In genomic region chr7:13037366-13037765, GRCm38 (mm10) we compare ENCODE assay signal across 7 mouse cellular contexts. TPM values are rescaled to one million over a fixed set of nuclear protein-coding genes. Genes with fewer than 3 reads are reported as not detected.
DNase-seq lines count a peak whose midpoint lies in the region; ATAC-seq and TF ChIP-seq lines count a peak whose summit lies in the region.

No protein-coding gene starts in this region.

- peak overlapping the region; percentile 100 for H3K27ac ChIP-seq in embryonic fibroblast, embryonic 13.5 days (ENCODE audit: insufficient read depth, low read length)
- peak overlapping the region; percentile 98 for H3K27ac ChIP-seq in limb, embryonic 14.5 days (replicated peaks; ENCODE audit: low read depth, low read length)
- peak overlapping the region; percentile 99 for H3K27ac ChIP-seq in stomach, embryonic 16.5 days (ENCODE audit: low read length)

- peaks cover 12% of the 10 kb centered on the region; the same call in 1 of the 2 replicates for H3K4me1 ChIP-seq in embryonic fibroblast, embryonic 13.5 days (ENCODE audit: control insufficient read depth, insufficient read depth, low read length)
- H3K4me1 ChIP-seq in limb, embryonic 14.5 days (ENCODE audit: control insufficient read depth, insufficient read depth, low read length): peaks cover 19% of the 10 kb centered on the region
- peaks cover 35% of the 10 kb centered on the region for H3K4me1 ChIP-seq in stomach, embryonic 16.5 days (ENCODE audit: control insufficient read depth, insufficient read depth, low read length)

- peak; percentile 1 for ATAC-seq in Patski
- no peak for ATAC-seq in limb, embryonic 14.5 days (ENCODE audit: low FRiP score, low read depth)
- ATAC-seq in stomach, embryonic 16.5 days (ENCODE audit: insufficient read depth, low FRiP score): no peak

- TF ChIP-seq POLR2A in embryonic fibroblast, embryonic 13.5 days (IDR thresholded peaks at IDR 0.05; ENCODE audit: low read depth, low read length): no peak
- no peak for TF ChIP-seq POLR2A in limb, embryonic 14.5 days (IDR thresholded peaks at IDR 0.05; ENCODE audit: borderline replicate concordance, extremely low read depth, insufficient read depth, insufficient read length)

- POLR2A ChIA-PET in Patski (lab: Charles Lee): interaction anchor here (1.7 kb wide), 1 partner anchor 9 kb away, joined by 8 read pairs; no protein-coding TSS in a partner anchor

- peaks cover 32% of the 10 kb centered on the region for H3K36me3 ChIP-seq in limb, embryonic 14.5 days (ENCODE audit: control insufficient read depth, insufficient read depth, low read length)
- peaks cover 9% of the 10 kb centered on the region for H3K36me3 ChIP-seq in stomach, embryonic 16.5 days (ENCODE audit: control insufficient read depth, insufficient read depth, low read length)

- under 1% methylated on average over 32 of the region's 33 CpGs for WGBS in limb, embryonic 14.5 days
- 0% methylated on average over 32 of the region's 33 CpGs for WGBS in stomach, embryonic 16.5 days

- intact Hi-C loops in left cerebral cortex, postnatal 25 days (cut with DNase I): loop anchor here (5.0 to 10.0 kb wide), 3 partner anchors 60 to 553 kb away; partner anchors contain the start of genes Rps5 and Zfp446

- peak; percentile 64 for DNase-seq in layer of hippocampus, adult 11-12 months (ENCODE audit: low spot score)
- DNase-seq in layer of hippocampus, adult 18-20 months (ENCODE audit: low spot score in 2 of 2): no peak
- DNase-seq in Patski (ENCODE audit: low read depth, low spot score): no peak
- peak; percentile 43 for DNase-seq in limb, embryonic 14.5 days (ENCODE audit: low spot score)
- DNase-seq in left cerebral cortex, postnatal 25 days (ENCODE audit: low spot score in 2 of 2): no peak

- H3K9me3 ChIP-seq in limb, embryonic 14.5 days (ENCODE audit: control insufficient read depth, low read length): no peaks in the 10 kb centered on the region
- H3K9me3 ChIP-seq in stomach, embryonic 16.5 days (replicated peaks; ENCODE audit: control insufficient read depth, low read length): no peaks in the 10 kb centered on the region

- H3K9ac ChIP-seq in limb, embryonic 14.5 days (ENCODE audit: low read depth, low read length, severe bottlenecking): peak overlapping the region; percentile 82
- H3K9ac ChIP-seq in stomach, embryonic 16.5 days (ENCODE audit: low read length): peak overlapping the region; percentile 97

- CTCF ChIA-PET in Patski (lab: Charles Lee): no interaction called here

- peak overlapping the region; percentile 90 for H3K4me2 ChIP-seq in limb, embryonic 14.5 days (replicated peaks; ENCODE audit: low read depth, low read length, severe bottlenecking)
- H3K4me2 ChIP-seq in stomach, embryonic 16.5 days (ENCODE audit: low read depth, low read length): peak overlapping the region; percentile 90

- TF ChIP-seq CTCF in Patski (IDR thresholded peaks at IDR 0.05): no peak
- no peak for TF ChIP-seq CTCF in embryonic fibroblast, embryonic 13.5 days (IDR thresholded peaks at IDR 0.05; ENCODE audit: borderline replicate concordance, insufficient read depth, low read length)

- in situ Hi-C loops in Patski (cut with MboI; ENCODE audit: low pct_unique_long_range_greater_than_20kb): no loop called here

- peak overlapping the region; percentile 87 for H3K4me3 ChIP-seq in embryonic fibroblast, embryonic 13.5 days (ENCODE audit: insufficient read depth, low read length)
- peak overlapping the region; percentile 59 for H3K4me3 ChIP-seq in limb, embryonic 14.5 days (replicated peaks; ENCODE audit: low read length)
- H3K4me3 ChIP-seq in stomach, embryonic 16.5 days (replicated peaks; ENCODE audit: low read length): peak overlapping the region; percentile 81

- H3K27me3 ChIP-seq in Patski: no peaks in the 10 kb centered on the region
- H3K27me3 ChIP-seq in limb, embryonic 14.5 days (ENCODE audit: control insufficient read depth, insufficient read depth, low read length): peaks cover 3% of the 10 kb centered on the region; the same call in 1 of the 2 replicates
- H3K27me3 ChIP-seq in stomach, embryonic 16.5 days (ENCODE audit: control insufficient read depth, insufficient read depth, low read length): no peaks in the 10 kb centered on the region

RNA-seq across cellular contexts. Expression of gene Ube2m, which starts 0.7 kb away (rescaled TPM):
- total RNA-seq in layer of hippocampus, adult 18-20 months (2021): 100 to 1,000 TPM; 196 to 202 TPM
- 222 TPM for polyA plus RNA-seq in Patski (2021)
- polyA plus RNA-seq in embryonic fibroblast, embryonic 13.5 days (2011; ENCODE audit: insufficient read length, low read depth, missing spikeins): 273 and 288 TPM in 2 replicates
- polyA plus RNA-seq in limb, embryonic 14.5 days (2012; rRNA removed): 294 and 308 TPM in 2 replicates
- 159 and 165 TPM in 2 replicates for polyA plus RNA-seq in limb, embryonic 14.5 days (2014; fragmentation: Nextera tagmentation; extraction: Ambion mirVana)
- polyA plus RNA-seq in stomach, embryonic 16.5 days (2015; fragmentation: Nextera tagmentation; extraction: Ambion mirVana): 21.4 and 22.1 TPM in 2 replicates
- 100 to 1,000 TPM; 219 to 237 TPM for total RNA-seq in left cerebral cortex, postnatal 25 days (2021)

RNA-seq across cellular contexts. Expression of gene Chmp2a, which starts 2.8 kb away (rescaled TPM):
- 100 to 1,000 TPM; 146 to 159 TPM for total RNA-seq in layer of hippocampus, adult 18-20 months (2021)
- polyA plus RNA-seq in Patski (2021): 215 TPM
- polyA plus RNA-seq in embryonic fibroblast, embryonic 13.5 days (2011; ENCODE audit: insufficient read length, low read depth, missing spikeins): 85.6 and 98.6 TPM in 2 replicates
- 97.3 and 151 TPM in 2 replicates for polyA plus RNA-seq in limb, embryonic 14.5 days (2012; rRNA removed)
- 164 TPM in 2 replicates for polyA plus RNA-seq in limb, embryonic 14.5 days (2014; fragmentation: Nextera tagmentation; extraction: Ambion mirVana)
- polyA plus RNA-seq in stomach, embryonic 16.5 days (2015; fragmentation: Nextera tagmentation; extraction: Ambion mirVana): 189 and 190 TPM in 2 replicates
- 100 to 1,000 TPM; 127 to 131 TPM for total RNA-seq in left cerebral cortex, postnatal 25 days (2021)

RNA-seq across cellular contexts. Expression of gene Mzf1, which starts 17.2 kb away (rescaled TPM):
- 10 to 100 TPM; 11.9 to 13.1 TPM for total RNA-seq in layer of hippocampus, adult 18-20 months (2021)
- polyA plus RNA-seq in Patski (2021): 5.6 TPM
- 0.80 and 1.0 TPM in 2 replicates for polyA plus RNA-seq in embryonic fibroblast, embryonic 13.5 days (2011; ENCODE audit: insufficient read length, low read depth, missing spikeins)
- 5.3 and 7.1 TPM in 2 replicates for polyA plus RNA-seq in limb, embryonic 14.5 days (2012; rRNA removed)
- polyA plus RNA-seq in limb, embryonic 14.5 days (2014; fragmentation: Nextera tagmentation; extraction: Ambion mirVana): 1.9 and 2.5 TPM in 2 replicates
- 2.5 and 2.7 TPM in 2 replicates for polyA plus RNA-seq in stomach, embryonic 16.5 days (2015; fragmentation: Nextera tagmentation; extraction: Ambion mirVana)
- total RNA-seq in left cerebral cortex, postnatal 25 days (2021): 10 to 100 TPM; 13.7 to 14.9 TPM

RNA-seq across cellular contexts. Expression of gene Zbtb45, which starts 27.5 kb away (rescaled TPM):
- total RNA-seq in layer of hippocampus, adult 18-20 months (2021): 10 to 100 TPM; 33.2 to 34.3 TPM
- 21.8 TPM for polyA plus RNA-seq in Patski (2021)
- 14.2 and 16.9 TPM in 2 replicates for polyA plus RNA-seq in embryonic fibroblast, embryonic 13.5 days (2011; ENCODE audit: insufficient read length, low read depth, missing spikeins)
- polyA plus RNA-seq in limb, embryonic 14.5 days (2012; rRNA removed): 29.3 and 46.7 TPM in 2 replicates
- 25.5 and 25.8 TPM in 2 replicates for polyA plus RNA-seq in limb, embryonic 14.5 days (2014; fragmentation: Nextera tagmentation; extraction: Ambion mirVana)
- 18.4 and 20.2 TPM in 2 replicates for polyA plus RNA-seq in stomach, embryonic 16.5 days (2015; fragmentation: Nextera tagmentation; extraction: Ambion mirVana)
- 10 to 100 TPM; 34.4 to 37.1 TPM for total RNA-seq in left cerebral cortex, postnatal 25 days (2021)

RNA-seq across cellular contexts. Expression of gene Trim28, which starts 38.5 kb away (rescaled TPM):
- total RNA-seq in layer of hippocampus, adult 18-20 months (2021): 100 to 1,000 TPM; 216 to 246 TPM
- polyA plus RNA-seq in Patski (2021): 447 TPM
- polyA plus RNA-seq in embryonic fibroblast, embryonic 13.5 days (2011; ENCODE audit: insufficient read length, low read depth, missing spikeins): 352 and 453 TPM in 2 replicates
- polyA plus RNA-seq in limb, embryonic 14.5 days (2012; rRNA removed): 610 and 816 TPM in 2 replicates
- polyA plus RNA-seq in limb, embryonic 14.5 days (2014; fragmentation: Nextera tagmentation; extraction: Ambion mirVana): 408 and 456 TPM in 2 replicates
- 122 and 130 TPM in 2 replicates for polyA plus RNA-seq in stomach, embryonic 16.5 days (2015; fragmentation: Nextera tagmentation; extraction: Ambion mirVana)
- total RNA-seq in left cerebral cortex, postnatal 25 days (2021): 100 to 1,000 TPM; 210 to 221 TPM

Comparison
In these comparisons a context has a peak if more than half of its experiments do, and no peak if none do; other contexts are left out.
1. DNase-seq: peak in layer of hippocampus, adult 11-12 months (single experiment) and limb, embryonic 14.5 days (single experiment); none in layer of hippocampus, adult 18-20 months (0 of 2), Patski (single experiment) and left cerebral cortex, postnatal 25 days (0 of 2).
2. Peak in every context shown above with its lines, with median percentiles within 50 percentile points of each other: H3K27ac ChIP-seq and H3K4me3 ChIP-seq.